Mouse (Mus musculus) cerebellum, adult 9-10 months (tissue): ENCODE data around the gene Bud31.
"Not testable (repeated sequence)": the region's sequence is repeated elsewhere in the genome, so short reads cannot be mapped to it uniquely, and the experiment has no call there.

Experiments used
- DNase-seq: peaks from one replicate; pipeline ENCODE4 v3.0.0; 2022

Bud31 gene

GRCm38 (mm10) chr5:145139571-145140519, at the start of gene Bud31, which contains the start of gene Pdap1:
Bud31 (plus strand) TSS chr5:145140362.
Pdap1 (minus strand) TSS chr5:145140238.
- DNase-seq: peak; percentile 96

- no peak for DNase-seq
These were observed 44.0 kb upstream of the Bud31 start for GRCm38 (mm10) chr5:145096195-145096594.

- no peak for DNase-seq
These were observed 41.8 kb upstream of the Bud31 start for GRCm38 (mm10) chr5:145098340-145098821.

- no peak for DNase-seq
These were observed 39.2 kb upstream of the Bud31 start for GRCm38 (mm10) chr5:145100960-145101359.

GRCm38 (mm10) chr5:145101451-145101850, 38.7 kb upstream of the Bud31 start:
- not testable (repeated sequence) for DNase-seq

- no peak for DNase-seq
These were observed 37.5 kb upstream of the Bud31 start for GRCm38 (mm10) chr5:145102706-145103105.

GRCm38 (mm10) chr5:145104328-145104727, 35.8 kb upstream of the Bud31 start:
- no peak for DNase-seq

GRCm38 (mm10) chr5:145105694-145106275, 34.4 kb upstream of the Bud31 start:
- DNase-seq: no peak

GRCm38 (mm10) chr5:145110401-145110800, 29.8 kb upstream of the Bud31 start:
- no peak for DNase-seq

GRCm38 (mm10) chr5:145112566-145112965, 27.6 kb upstream of the Bud31 start:
- no peak for DNase-seq

GRCm38 (mm10) chr5:145113416-145113815, 26.7 kb upstream of the Bud31 start:
- DNase-seq: no peak

GRCm38 (mm10) chr5:145114071-145114605, 26.0 kb upstream of the Bud31 start, which contains the start of gene Arpc1b:
Arpc1b (plus strand) TSS chr5:145114215.
- DNase-seq: no peak

- no peak for DNase-seq
These were observed 25.3 kb upstream of the Bud31 start for GRCm38 (mm10) chr5:145114606-145115473.

- DNase-seq: no peak
These were observed 24.4 kb upstream of the Bud31 start for GRCm38 (mm10) chr5:145115736-145116135.

GRCm38 (mm10) chr5:145116316-145116715, 23.8 kb upstream of the Bud31 start:
- DNase-seq: no peak

- peak; percentile 20 for DNase-seq
These were observed 23.2 kb upstream of the Bud31 start for GRCm38 (mm10) chr5:145116916-145117315.

- DNase-seq: no peak
These were observed 22.2 kb upstream of the Bud31 start for GRCm38 (mm10) chr5:145118005-145118404.

GRCm38 (mm10) chr5:145118461-145118860, 21.7 kb upstream of the Bud31 start:
- no peak for DNase-seq

GRCm38 (mm10) chr5:145119385-145119784, 20.8 kb upstream of the Bud31 start:
- no peak for DNase-seq

- DNase-seq: no peak
These were observed 19.2 kb upstream of the Bud31 start for GRCm38 (mm10) chr5:145120921-145121320.

GRCm38 (mm10) chr5:145123396-145123795, 16.8 kb upstream of the Bud31 start:
- no peak for DNase-seq

GRCm38 (mm10) chr5:145126580-145126979, 13.6 kb upstream of the Bud31 start:
- no peak for DNase-seq

GRCm38 (mm10) chr5:145129124-145129523, 11.0 kb upstream of the Bud31 start:
- DNase-seq: no peak
